Mouse (Mus musculus): ENCODE data around the gene Serpina3a.

GRCm38 (mm10) chr12:104153041-104153645 lies 40.6 kb downstream of the Serpina3a start:
- TF ChIP-seq CTCF (IDR thresholded peaks at IDR 0.05) = no peak
- TF ChIP-seq POLR2A (IDR thresholded peaks at IDR 0.05; ENCODE audit: insufficient read depth, low read depth, low read length) = no peak
- TF ChIP-seq EP300 (IDR thresholded peaks at IDR 0.05; ENCODE audit: insufficient read depth, low read depth, low read length) = no peak

Measured in heart, adult 2 months (tissue).